Mouse (Mus musculus): ENCODE data around the gene Klf4.

DNA sequence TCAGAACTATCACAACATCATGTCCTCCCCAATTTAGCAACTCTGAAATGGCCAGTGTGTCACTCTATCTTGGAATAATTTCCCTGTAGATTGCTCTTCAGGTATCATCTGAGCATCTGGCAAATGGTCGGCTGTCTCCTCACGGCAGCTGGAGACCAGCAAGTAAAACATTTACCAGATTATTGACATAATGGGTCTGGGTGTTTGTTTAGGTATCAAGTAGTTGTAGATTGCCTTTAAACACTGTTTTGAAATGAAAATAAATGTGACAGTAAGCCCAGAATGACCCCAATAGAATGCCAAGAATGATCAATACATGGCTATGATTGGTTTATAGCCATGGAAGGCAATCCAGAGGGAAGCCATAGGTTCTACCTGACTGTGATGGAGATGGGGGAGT is 39.2 kb upstream of the Klf4 start:
- no peak for TF ChIP-seq TAL1 (IDR thresholded peaks at IDR 0.05; ENCODE audit: low read length)
- no peak for TF ChIP-seq GATA1 (IDR thresholded peaks at IDR 0.05; ENCODE audit: low read length)

Data from erythroblast, embryonic 14.5 days (primary cell).